Mouse (Mus musculus) erythroblast, adult 5-6 weeks (primary cell): Measurements from ENCODE around the gene Slc44a3. TPM values are rescaled to one million over a fixed set of nuclear protein-coding genes. Genes with fewer than 3 reads are reported as not detected.

ENCODE experiments used
- ATAC-seq: replicated peaks from 2 replicates; pipeline ENCODE4 v1.8.0; 2016; ENCODE audit warnings: moderate number of reproducible peaks, mild to moderate bottlenecking, moderate TSS enrichment, inconsistent platforms; ENCODE audit not compliant: poor library complexity, low FRiP score, severe bottlenecking
- total RNA-seq, 2 experiments: library from RNA; stranded (forward) in 1 of 2; stranded (reverse) in 1 of 2; fragments of 150-400 nt in 1 of 2; fragments of 200-764, 138-1000 nt in 1 of 2; gene quantifications; 2 replicates each; pipeline versions ENCODE4 v1.2.3 to v1.2.4; 2015 to 2017; ENCODE audit warnings: low replicate concordance in 2 of 2

Slc44a3 gene
- total RNA-seq, 2 experiments from 2014 or later: not detected

DNA sequence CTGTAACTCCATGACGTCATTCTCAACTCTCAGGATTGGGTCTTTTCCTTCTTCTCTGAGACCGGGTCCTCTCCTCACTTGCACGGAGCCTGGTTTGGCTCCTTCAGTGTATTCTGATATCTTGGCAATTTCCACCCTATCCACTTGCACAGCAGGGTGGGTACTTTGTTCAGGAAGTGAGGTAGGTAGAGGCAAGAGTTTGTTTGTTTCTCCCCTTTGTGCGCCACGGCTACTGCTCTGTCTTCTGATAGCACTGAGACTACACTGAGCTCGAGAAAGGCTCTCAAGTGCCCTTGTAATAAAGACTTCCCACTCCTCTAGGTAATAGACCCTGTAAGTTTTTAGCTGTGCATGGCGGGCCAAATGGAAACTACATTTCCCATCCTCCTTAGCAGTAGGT is 25.4 kb downstream of the Slc44a3 start:
- ATAC-seq: no peak

DNA sequence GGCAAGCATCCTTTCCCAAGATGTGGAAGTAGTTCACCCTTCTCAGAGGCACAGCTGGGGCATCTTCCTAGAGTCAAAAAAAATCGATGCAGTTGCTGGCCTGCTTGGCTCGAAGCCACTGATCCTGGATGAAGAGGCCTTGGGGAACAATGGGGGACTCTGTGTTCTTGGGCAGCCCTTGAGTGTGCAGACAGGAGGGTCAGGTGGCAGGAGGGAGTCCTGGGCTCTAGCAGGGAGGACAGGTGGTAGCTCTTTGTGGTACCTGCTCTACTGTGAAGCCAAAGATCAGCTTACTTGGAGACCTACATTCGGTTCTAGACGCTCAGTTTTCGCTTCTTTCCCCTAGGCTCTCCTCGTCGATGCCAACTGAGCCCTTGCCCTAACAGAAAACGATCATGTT is 26.0 kb downstream of the Slc44a3 start:
- ATAC-seq: no peak

DNA sequence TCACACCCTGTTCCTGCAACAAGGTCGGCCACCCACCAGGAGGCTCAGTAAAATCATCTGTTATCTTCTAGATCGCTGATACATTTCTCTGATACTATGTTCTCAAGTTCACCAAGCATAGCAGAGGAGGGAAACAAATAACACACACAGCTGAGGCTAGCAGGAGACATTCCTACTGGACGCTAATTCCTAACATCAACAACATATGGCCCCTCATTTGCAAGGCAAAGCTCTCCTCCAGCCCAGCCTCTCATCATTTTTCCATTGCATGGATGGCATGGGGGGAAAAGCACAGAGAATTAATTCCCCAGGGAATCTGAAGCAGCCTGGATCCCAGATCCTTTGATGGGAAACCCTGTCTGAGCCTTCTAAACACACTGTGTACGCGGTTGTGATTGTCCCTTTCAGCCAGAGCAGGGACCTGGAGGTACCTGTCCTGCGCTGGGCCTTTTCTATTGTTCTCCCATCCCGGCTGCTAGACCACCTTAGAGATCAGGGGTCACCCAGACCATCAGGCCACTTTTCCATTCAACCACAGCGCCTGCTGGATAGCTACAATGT is 27.2 kb downstream of the Slc44a3 start:
- no peak for ATAC-seq

DNA sequence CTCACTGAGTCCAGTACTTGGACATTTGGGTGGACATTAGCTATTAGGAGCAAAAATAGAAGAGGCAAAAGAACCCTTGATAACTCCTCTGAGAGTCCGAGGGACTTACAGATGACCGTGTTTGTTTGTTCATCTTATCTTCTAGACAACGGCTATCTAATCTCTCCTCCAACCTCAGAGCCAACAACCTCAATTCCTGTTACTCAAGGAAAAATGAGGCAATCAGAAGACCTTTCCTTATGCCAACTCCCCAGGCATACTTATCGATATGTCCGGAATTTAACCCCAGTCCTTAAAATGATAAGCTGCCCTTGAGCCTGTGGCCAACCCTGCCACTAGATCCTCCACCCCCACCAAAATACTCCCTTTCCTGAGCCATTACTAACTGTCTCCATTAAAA is 31.5 kb downstream of the Slc44a3 start:
- ATAC-seq: no peak

DNA sequence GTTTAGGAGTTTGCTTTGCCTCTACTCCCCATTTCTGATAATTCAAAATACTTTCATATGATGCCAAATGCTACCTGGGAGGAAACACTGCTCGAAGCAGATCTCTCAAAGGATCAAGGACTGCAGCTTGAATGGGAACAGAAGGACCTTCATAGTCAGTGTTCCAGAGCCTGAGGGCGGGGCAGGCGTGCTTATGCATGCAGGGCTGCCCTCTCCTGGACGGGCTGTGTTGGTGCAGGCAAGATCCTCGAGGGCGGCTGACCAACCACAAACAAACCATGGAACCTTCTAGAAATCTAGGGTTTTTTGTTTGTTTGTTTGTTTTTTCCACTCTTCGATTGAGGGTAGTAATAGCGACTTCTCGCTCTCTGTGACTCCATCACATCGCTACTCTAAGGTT is 32.0 kb downstream of the Slc44a3 start:
- ATAC-seq: peak; percentile 78

DNA sequence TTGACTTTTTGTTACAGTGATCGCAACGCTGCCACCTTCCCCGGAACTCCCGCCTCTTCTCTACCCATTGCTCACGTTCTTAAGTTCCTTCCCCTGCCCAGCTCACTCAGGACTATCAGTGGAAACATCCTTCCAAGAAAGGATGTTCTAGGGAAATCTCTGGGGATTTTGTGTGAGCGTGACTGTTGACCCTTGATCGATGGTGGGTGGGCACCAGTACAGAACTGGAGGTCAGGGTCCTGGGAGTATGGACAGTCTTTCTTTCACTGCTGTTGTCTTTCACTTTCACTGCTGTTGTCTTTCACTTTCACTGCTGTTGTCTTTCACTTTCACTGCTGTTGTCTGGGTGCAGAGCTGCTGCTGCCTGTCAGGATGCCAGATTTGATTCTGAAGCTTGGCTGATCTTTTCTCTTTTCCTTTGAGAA is 38.2 kb downstream of the Slc44a3 start:
- no peak for ATAC-seq

DNA sequence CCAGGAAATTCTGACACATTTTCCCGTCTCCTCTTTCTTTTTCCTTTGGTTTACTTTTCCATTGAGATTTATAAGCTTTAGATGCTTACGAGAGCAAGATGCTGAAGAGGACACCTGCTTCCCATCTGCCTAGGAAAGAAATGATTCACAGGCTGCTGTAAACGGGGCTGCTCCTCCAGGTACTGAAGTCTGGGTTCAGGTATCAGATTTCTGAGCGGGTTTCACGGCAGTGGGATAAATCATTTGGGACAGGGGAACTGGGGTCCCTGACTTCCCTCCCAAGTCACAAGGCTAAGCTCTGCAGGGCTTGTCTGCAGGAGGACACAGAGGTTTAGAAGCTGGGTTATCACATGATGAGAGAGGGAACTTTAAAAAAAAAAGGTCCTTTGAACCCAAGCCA is 40.2 kb downstream of the Slc44a3 start:
- no peak for ATAC-seq

DNA sequence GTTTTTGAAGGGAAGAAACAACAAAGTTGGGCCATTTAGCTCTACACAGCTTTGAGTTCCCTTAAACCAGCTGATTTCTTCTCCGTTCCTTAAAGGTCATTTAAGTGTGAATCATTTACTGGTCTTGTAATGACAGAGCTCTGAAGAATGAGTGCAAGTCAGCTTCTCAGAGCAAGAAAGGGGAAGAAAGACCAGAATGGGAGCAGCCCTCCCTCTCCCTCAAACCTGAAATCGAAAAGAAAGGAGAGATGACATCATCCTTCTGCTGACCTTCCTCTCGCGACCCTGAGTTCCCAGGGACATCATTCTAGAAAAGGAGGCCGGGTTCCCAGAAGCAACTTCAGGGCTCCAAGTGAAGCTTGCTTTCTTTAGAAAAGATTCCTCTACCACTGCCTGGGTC is 41.3 kb downstream of the Slc44a3 start:
- ATAC-seq: no peak

DNA sequence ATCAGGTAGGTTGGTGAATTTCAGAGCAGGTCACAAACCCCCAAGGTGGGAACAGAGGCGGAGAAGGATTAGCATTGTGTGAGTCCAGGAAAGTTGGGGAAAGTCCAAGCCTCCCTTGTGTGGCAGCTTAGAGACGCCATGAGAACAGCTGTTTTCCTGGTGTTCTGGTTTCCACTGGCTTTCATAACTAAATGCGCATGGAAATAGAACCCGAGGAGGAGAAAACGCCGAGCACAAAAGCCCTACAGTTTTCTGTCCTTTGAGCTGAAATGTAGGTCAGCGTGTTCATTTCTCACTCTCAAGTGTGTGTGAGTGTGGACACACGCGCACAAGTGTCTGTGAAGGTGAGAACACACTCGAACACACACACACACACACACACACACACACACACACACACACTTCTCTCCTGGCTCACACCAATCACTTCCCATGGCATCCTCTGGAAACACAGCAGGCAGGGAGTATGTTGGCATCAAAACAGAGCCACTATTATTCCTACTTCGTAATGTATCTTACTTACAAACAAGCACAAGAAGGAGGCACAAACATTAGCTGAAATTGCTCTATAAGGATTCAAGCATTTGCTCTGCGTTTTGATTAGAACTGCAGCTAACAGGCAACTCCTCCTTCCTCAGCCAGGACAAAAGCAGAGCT is 42.6 kb downstream of the Slc44a3 start:
- no peak for ATAC-seq

DNA sequence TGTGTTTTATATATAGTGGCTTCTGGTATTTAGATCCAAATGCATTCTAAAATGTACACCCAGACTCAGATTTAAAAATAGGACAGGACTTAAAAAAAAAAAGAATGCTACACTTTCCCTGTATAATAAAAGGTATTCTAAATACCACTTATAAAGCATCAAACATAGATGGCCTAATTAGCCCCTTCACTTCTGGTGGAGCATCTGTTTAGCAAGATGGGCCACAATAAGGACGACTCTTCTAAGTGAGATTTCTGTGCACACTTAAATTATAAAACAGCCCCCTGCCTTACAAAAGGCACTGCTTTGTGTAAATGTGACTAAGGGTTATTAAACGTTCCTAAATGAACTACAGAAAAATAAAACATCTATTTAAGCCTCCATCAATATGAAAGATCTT is 47.0 kb downstream of the Slc44a3 start:
- ATAC-seq: no peak

DNA sequence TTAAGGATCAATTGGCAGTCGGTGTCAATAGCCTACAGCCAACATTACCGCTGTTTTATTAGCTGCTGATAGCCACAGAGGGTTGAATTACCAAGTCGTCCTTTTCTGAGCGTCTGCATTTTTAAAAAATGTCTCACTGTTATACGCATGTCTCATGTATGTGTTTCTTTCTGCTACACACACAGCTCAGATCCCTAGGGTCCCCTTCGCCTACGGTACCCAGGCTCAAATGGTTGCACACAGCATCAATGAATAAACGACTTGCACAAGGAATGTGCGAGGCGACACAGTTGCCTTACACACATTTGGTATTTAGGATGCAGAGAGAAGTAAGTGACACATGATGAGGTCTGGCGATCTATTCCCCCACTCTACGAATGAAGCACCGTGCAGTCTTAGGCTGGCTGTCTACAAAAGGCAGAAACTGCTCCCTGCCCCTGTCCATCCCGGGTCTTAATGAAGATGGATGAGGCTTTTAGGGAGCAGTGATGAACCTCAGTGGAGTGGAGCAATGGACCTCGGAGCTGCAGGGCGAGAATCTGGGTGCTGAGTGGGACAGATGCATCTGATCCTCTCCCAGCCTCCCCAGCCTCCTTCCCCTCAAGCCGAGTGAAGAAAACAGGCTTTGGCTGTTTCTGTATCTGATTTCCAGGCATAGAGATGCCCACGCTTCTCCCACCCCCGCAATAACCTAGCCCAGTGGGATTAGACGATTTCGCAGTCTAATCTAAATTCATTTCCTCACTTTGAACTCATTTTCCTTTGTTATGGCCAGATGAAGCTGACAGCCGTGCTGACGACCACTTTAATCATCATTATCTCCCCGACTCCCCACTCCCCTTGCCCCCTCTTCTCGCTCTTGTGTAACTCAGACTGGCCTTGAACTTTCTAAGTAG is 48.7 kb downstream of the Slc44a3 start:
- no peak for ATAC-seq

DNA sequence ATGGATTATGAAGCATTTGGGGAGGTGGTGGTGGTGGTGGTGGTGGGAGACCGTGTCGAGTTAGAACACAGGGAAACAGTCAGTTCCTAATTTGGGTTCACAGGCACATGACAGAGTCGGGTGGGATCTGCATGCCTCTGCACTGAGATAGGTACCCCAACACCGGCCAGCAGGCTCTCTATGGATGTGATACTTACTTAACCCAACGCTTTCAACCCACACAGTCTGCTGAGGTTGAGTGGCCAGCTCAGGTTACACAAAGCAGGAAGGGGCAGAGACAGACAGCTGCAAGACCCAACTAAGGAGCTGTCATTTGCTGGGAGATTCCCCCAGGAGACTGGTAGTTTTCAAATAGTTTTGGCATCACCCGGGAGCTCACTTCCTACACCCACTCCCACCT is 50.6 kb downstream of the Slc44a3 start:
- ATAC-seq: no peak

DNA sequence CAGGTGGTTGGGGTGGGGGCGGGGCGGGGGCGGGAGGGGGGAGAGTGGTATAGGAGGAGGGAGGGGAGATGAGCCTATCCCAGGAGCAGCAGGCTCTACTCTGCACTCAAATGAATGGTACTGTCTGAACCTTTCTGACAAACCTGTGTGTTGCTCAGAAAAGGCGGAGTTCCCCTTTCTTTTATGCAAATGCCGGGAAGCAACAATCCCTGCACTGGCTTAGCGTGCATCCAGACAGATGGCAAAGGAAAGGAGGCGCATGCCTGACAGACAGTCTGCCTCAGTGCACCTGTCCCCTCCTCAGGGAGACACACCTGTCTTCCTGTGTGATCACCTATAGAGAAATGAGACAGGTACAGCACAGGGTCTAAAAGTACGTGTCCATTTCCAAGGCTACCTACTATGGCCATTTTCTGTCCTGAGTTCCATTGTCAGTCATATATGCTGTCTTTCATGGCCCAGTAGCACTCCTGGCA is 51.2 kb downstream of the Slc44a3 start:
- no peak for ATAC-seq

DNA sequence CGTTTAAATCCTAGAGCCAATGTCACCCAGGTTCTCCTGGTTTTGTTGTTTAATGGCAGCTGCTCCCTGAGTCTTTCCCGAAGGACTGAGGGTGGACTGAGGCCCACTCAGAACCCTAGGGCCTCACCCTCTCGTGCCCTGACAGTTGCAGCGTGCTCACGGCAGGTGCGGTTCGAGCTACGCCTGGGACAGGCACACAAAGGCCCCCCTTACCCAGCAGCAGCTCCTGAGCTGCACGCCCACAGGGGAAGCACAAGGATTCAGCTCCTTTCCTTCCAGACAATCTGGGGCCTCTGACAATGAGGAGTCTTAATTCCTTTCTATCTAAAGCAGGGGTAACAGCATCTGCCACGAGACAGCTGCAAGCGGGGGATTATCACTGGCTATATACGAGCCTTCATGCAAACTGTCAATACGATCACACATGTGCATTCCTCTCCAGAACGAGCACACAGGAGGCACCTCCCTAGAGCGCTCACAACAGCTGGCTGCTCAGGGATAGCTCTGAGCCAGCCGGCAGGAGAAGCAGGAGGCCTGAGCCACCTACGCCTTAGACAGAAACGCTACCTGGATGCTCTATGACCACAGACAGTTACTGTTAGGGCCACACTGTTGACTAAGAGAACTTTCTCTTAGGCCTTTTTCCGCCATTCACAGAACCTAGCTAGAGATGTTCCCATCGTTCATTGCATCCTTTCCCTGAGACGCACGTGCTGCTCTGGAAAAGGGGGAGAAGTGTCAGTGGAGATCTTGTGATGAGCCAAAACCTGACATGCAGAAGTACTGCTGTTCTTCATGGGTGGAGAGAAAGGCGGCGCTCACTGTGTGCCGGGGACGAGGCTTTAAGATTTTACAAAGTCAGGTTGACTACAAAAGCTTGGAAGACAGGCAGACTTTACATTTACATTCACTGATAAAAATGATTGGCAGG is 51.9 kb downstream of the Slc44a3 start:
- no peak for ATAC-seq

DNA sequence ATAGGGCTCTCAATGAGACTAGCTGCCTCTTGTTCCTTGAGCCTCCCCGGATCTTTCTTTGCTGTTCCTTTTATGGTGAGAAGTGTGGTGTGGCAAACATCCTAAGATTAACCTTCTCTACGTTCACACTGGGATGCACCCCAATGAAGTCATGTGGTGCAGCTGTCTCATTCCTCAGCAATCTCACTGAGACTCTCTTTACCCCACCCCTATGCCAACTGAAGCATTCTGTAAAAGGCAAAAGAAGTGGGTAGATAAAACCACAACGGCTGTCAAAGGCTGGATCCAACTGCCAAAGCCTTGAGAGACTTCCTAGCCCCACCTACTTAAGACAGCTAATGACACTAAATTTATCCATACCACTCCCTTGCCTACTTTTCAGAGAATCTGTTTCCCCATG is 57.5 kb downstream of the Slc44a3 start:
- ATAC-seq: no peak

DNA sequence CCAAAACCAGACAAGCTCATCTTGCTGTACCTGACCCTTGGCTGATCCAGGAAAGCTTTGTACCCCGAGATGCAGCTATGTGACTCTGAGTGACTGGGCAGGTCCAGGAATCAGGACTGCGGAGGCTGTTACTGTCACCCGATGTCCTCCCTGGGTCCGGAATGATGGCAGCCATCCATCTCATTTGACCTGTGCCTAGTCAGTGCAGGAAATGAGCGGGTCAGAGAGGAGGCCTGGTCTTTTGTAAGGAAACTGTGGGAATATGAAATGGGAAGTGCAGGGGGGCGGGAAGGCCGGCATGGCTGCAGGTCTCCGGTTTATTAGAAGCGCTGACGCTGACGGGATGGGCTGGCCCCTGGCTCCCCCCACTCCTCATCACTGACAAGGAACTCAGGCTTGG is 60.5 kb downstream of the Slc44a3 start:
- no peak for ATAC-seq

DNA sequence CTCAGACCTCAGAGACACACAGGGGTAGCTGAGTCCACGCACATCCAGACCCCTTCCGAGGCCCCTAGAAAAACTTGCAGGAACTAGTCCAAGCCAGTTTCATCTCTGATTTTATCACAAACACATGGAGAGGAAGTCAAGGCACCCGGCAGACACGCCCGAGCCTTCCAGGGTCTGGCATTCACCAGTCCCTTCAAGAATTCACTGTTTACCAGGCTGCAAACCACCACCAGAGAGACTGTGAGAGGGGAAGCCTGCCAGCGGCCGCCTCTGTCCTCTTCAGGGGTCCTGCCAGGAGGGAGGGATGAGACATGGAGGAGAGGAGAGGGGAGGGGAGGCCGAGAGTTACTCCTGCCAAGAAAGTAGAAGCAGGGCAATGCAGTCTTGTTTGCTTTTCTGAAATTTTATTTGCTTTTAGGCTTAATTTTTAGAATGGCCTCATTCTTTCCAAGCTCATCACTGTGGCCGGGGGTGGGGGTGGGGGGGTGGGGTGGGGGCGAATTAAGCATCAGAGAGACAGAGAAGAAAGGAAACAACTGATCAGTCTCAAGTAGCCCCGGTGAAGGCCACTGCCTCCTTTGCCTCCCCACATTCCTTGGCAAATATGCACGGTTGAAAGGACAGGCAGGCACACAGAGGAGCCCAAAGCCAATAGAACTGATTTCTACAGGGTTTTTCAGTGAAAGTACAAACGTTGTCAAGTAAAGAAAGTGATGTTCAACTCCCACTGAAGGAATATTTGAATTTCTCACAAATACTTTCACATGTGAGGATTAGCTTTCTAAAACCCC is 62.8 kb downstream of the Slc44a3 start:
- no peak for ATAC-seq

DNA sequence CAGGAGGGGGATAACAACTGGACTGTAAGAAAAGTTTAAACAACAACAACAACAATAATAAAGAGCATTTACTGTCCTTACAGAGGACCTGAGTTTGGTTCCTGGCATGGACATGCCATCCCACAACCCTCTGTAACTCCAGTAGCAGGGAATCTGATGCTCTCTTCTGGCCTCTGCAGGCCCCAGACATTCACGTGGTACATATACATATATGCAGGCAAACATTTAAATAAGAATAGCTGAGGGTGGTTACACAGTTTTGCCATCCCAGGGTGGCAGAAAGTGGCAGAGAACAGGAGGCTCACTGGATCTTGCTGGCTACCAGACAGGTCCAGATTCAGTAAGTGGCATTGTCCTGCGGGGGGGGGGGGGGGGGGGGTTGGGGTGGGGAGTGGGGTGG is 64.1 kb downstream of the Slc44a3 start:
- no peak for ATAC-seq

DNA sequence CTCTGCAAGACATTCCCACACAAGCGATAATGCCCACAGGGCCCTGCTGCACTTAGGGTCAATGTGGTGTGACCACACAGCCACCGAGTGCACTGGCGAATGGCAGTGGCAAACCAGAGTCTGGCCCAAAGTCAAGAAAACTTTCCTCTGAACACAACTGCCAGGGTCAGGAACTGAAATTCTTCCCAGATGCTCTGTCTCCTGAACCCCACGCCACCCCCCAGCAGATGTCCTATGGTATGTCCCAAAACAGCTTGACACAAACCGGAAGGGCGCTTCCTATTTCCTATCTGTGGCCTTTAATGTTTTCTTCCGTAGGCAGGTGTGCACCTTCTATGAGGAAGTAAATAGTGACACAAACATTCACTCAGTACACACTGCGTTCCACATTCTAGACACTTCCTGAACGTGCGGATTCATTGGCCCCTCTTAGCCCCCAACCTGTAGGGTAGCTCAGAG is 65.1 kb downstream of the Slc44a3 start:
- 0 out of 2 replicates have a peak, but pooled peaks have one; percentile 43 for ATAC-seq
